Mouse (Mus musculus): Measurements from ENCODE around the gene Myh14. TPM values are rescaled to one million over a fixed set of nuclear protein-coding genes. Genes with fewer than 3 reads are reported as not detected.
A peak's percentile ranks its signal among the peaks of the same experiment; 100 is the strongest.
"Not testable (repeated sequence)": the region's sequence is repeated elsewhere in the genome, so short reads cannot be mapped to it uniquely, and the experiment has no call there.

The Myh14 gene
- 2.9 TPM in 2 replicates for total RNA-seq (2014; rRNA removed; ENCODE audit: low replicate concordance)
- polyA plus RNA-seq (2015; fragmentation: Nextera tagmentation; extraction: Ambion mirVana): 0.89 and 1.4 TPM in 2 replicates

DNA sequence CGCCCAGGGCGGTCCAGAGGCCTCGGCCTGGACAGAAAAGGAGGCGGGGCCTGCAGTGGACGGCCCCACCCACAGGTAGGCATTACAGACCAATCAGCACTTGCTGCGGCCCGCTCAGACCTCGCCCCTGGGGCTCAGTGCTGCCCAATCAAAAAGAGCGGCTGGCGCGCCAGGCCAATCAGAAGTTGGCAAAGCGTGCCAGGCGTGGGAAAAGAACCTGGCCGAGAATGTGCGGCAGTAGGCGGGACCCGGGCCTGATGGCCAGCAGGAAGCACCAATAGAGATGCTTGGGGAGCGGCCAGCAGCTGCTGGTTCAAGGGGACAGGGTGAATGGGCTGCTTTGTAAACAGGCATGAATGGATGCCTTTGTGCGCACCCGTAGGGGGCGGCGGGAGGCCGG is at the start of gene Myh14:
Myh14 (minus strand) TSS at position 41 of the 400 bp plus-strand sequence.
- DNase-seq (ENCODE audit: low spot score): peak; percentile 81
- no peak within 1 kb of the TSS for H3K9ac ChIP-seq (replicated peaks; ENCODE audit: low read depth, low read length)
- peak; percentile 97 for ATAC-seq (ENCODE audit: insufficient read depth, low read depth)
- peak within 1 kb of the TSS; percentile 61 for H3K4me2 ChIP-seq (ENCODE audit: low read depth, low read length)
- no peak within 1 kb of the TSS for H3K27ac ChIP-seq (ENCODE audit: low read depth)
- 2% methylated on average over 23 of the region's 23 CpGs for WGBS
- 0 out of 2 replicates have a peak, but pooled peaks cover 11% of the 10 kb centered on the region for H3K27me3 ChIP-seq (ENCODE audit: control insufficient read depth, insufficient read depth, low read length)
- TF ChIP-seq EP300 (IDR thresholded peaks at IDR 0.05; ENCODE audit: low read depth): no peak
- no peak for TF ChIP-seq CTCF (IDR thresholded peaks at IDR 0.05; ENCODE audit: low read depth)
- H3K4me1 ChIP-seq (ENCODE audit: control insufficient read depth, insufficient read depth): no peaks in the 10 kb centered on the region
- peak within 1 kb of the TSS; percentile 27 for H3K4me3 ChIP-seq (ENCODE audit: low read depth, low read length)
- no peaks in the 10 kb centered on the region for H3K36me3 ChIP-seq (replicated peaks; ENCODE audit: control insufficient read depth, insufficient read depth, low read length)
- H3K9me3 ChIP-seq (replicated peaks; ENCODE audit: control insufficient read depth, low read length): 0 out of 2 replicates have a peak, but pooled peaks cover 3% of the 10 kb centered on the region

DNA sequence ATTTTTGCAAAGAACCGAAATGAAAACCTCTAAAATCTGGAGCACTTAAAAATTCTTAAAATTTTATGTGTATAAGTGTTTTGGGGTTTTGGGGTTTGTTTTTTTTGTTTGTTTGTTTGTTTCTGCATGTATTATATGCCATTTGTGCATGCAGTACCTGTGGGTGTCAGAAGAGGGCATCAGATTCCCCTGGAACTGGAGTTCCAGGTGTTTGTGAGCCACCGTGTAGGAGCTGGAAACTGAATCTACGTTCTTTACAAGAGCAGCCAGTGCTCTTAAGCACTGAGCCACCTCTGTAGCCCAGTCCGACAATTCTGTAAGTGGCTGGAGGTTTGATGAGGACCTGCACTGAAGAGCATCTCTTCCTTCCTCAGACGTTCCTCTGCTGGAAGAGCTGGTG is 39.2 kb upstream of the Myh14 start:
- no peaks in the 10 kb centered on the region for H3K4me1 ChIP-seq (ENCODE audit: control insufficient read depth, insufficient read depth)
- WGBS: 79% methylated on average over 5 of the region's 5 CpGs
- H3K9ac ChIP-seq (replicated peaks; ENCODE audit: low read depth, low read length): no peak overlapping the region
- ATAC-seq (ENCODE audit: insufficient read depth, low read depth): no peak
- H3K4me3 ChIP-seq (ENCODE audit: low read depth, low read length): no peak overlapping the region
- TF ChIP-seq CTCF (IDR thresholded peaks at IDR 0.05; ENCODE audit: low read depth) (no peak), EP300 (IDR thresholded peaks at IDR 0.05; ENCODE audit: low read depth) (no peak)
- no peak overlapping the region for H3K4me2 ChIP-seq (ENCODE audit: low read depth, low read length)
- DNase-seq (ENCODE audit: low spot score): no peak
- H3K9me3 ChIP-seq (replicated peaks; ENCODE audit: control insufficient read depth, low read length): 0 out of 2 replicates have a peak, but pooled peaks cover 3% of the 10 kb centered on the region
- H3K27ac ChIP-seq (ENCODE audit: low read depth): no peak overlapping the region
- no peaks in the 10 kb centered on the region for H3K36me3 ChIP-seq (replicated peaks; ENCODE audit: control insufficient read depth, insufficient read depth, low read length)
- no peaks in the 10 kb centered on the region for H3K27me3 ChIP-seq (ENCODE audit: control insufficient read depth, insufficient read depth, low read length)

DNA sequence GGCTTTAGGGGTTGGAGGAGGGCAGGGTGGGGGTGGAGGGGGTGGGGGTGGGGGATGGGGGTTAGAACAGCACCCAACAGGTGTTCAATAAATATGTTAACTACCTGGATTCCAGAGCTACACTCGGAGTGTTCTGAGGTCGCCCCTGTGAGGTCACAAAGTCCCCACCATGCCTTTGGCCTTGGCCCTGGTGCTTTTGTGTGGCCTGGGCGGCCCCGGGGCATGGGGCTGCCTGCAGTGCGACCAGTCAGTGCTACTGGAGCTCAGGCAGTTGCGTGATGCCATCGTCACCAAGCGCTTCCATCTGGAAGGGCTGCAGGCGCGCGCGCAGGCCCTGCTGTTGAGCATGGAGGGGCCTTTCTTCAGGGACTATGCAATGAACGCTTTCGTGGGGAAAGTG is 37.9 kb upstream of the Myh14 start, which contains the start of gene Izumo2:
Izumo2 (plus strand) TSS at position 169 of the 400 bp plus-strand sequence.
- 0 out of 2 replicates have a peak, but pooled peaks cover 3% of the 10 kb centered on the region for H3K9me3 ChIP-seq (replicated peaks; ENCODE audit: control insufficient read depth, low read length)
- no peaks in the 10 kb centered on the region for H3K4me1 ChIP-seq (ENCODE audit: control insufficient read depth, insufficient read depth)
- no peak within 1 kb of the TSS for H3K9ac ChIP-seq (replicated peaks; ENCODE audit: low read depth, low read length)
- H3K27ac ChIP-seq (ENCODE audit: low read depth): no peak within 1 kb of the TSS
- H3K36me3 ChIP-seq (replicated peaks; ENCODE audit: control insufficient read depth, insufficient read depth, low read length): no peaks in the 10 kb centered on the region
- TF ChIP-seq CTCF (IDR thresholded peaks at IDR 0.05; ENCODE audit: low read depth): no peak
- TF ChIP-seq EP300 (IDR thresholded peaks at IDR 0.05; ENCODE audit: low read depth): no peak
- no peak within 1 kb of the TSS for H3K4me3 ChIP-seq (ENCODE audit: low read depth, low read length)
- DNase-seq (ENCODE audit: low spot score) (no peak), ATAC-seq (ENCODE audit: insufficient read depth, low read depth) (no peak)
- 70% methylated on average over 14 of the region's 14 CpGs for WGBS
- no peak within 1 kb of the TSS for H3K4me2 ChIP-seq (ENCODE audit: low read depth, low read length)
- no peaks in the 10 kb centered on the region for H3K27me3 ChIP-seq (ENCODE audit: control insufficient read depth, insufficient read depth, low read length)

- not testable (repeated sequence) for H3K4me3 ChIP-seq (ENCODE audit: low read depth, low read length); DNase-seq (ENCODE audit: low spot score); H3K27ac ChIP-seq (ENCODE audit: low read depth); H3K36me3 ChIP-seq (replicated peaks; ENCODE audit: control insufficient read depth, insufficient read depth, low read length); H3K27me3 ChIP-seq (ENCODE audit: control insufficient read depth, insufficient read depth, low read length); H3K9ac ChIP-seq (replicated peaks; ENCODE audit: low read depth, low read length); ATAC-seq (ENCODE audit: insufficient read depth, low read depth); H3K9me3 ChIP-seq (replicated peaks; ENCODE audit: control insufficient read depth, low read length); H3K4me2 ChIP-seq (ENCODE audit: low read depth, low read length); H3K4me1 ChIP-seq (ENCODE audit: control insufficient read depth, insufficient read depth)
- WGBS: 81% methylated on average over 5 of the region's 6 CpGs
Observed at GRCm38 (mm10) chr7:44708093-44708492, 37.5 kb upstream of the Myh14 start.

- 81% methylated on average over 5 of the region's 5 CpGs for WGBS
Observed at GRCm38 (mm10) chr7:44707169-44707675, 36.6 kb upstream of the Myh14 start.

GRCm38 (mm10) chr7:44706322-44706721 is 35.7 kb upstream of the Myh14 start:
- Histone ChIP-seq H3K9ac (replicated peaks; ENCODE audit: low read depth, low read length) (no peak overlapping the region), H3K4me1 (ENCODE audit: control insufficient read depth, insufficient read depth) (no peaks in the 10 kb centered on the region), H3K9me3 (replicated peaks; ENCODE audit: control insufficient read depth, low read length) (0 out of 2 replicates have a peak, but pooled peaks cover 3% of the 10 kb centered on the region), H3K36me3 (replicated peaks; ENCODE audit: control insufficient read depth, insufficient read depth, low read length) (no peaks in the 10 kb centered on the region), H3K27me3 (ENCODE audit: control insufficient read depth, insufficient read depth, low read length) (no peaks in the 10 kb centered on the region), H3K27ac (ENCODE audit: low read depth) (no peak overlapping the region), H3K4me3 (ENCODE audit: low read depth, low read length) (no peak overlapping the region), H3K4me2 (ENCODE audit: low read depth, low read length) (no peak overlapping the region)
- TF ChIP-seq CTCF (IDR thresholded peaks at IDR 0.05; ENCODE audit: low read depth) (no peak), EP300 (IDR thresholded peaks at IDR 0.05; ENCODE audit: low read depth) (no peak)
- DNase-seq (ENCODE audit: low spot score): no peak
- no peak for ATAC-seq (ENCODE audit: insufficient read depth, low read depth)

More at GRCm38 (mm10) chr7:44707169-44707675, 36.6 kb upstream of the Myh14 start:
- Histone ChIP-seq H3K4me2 (ENCODE audit: low read depth, low read length) (no peak overlapping the region), H3K4me1 (ENCODE audit: control insufficient read depth, insufficient read depth) (no peaks in the 10 kb centered on the region), H3K27ac (ENCODE audit: low read depth) (no peak overlapping the region), H3K27me3 (ENCODE audit: control insufficient read depth, insufficient read depth, low read length) (no peaks in the 10 kb centered on the region), H3K36me3 (replicated peaks; ENCODE audit: control insufficient read depth, insufficient read depth, low read length) (no peaks in the 10 kb centered on the region), H3K9ac (replicated peaks; ENCODE audit: low read depth, low read length) (no peak overlapping the region), H3K9me3 (replicated peaks; ENCODE audit: control insufficient read depth, low read length) (0 out of 2 replicates have a peak, but pooled peaks cover 3% of the 10 kb centered on the region), H3K4me3 (ENCODE audit: low read depth, low read length) (no peak overlapping the region)
- TF ChIP-seq EP300 (IDR thresholded peaks at IDR 0.05; ENCODE audit: low read depth) (no peak), CTCF (IDR thresholded peaks at IDR 0.05; ENCODE audit: low read depth) (no peak)
- DNase-seq (ENCODE audit: low spot score): no peak
- ATAC-seq (ENCODE audit: insufficient read depth, low read depth): no peak

All from heart, postnatal 0 days (tissue).